Mouse (Mus musculus): ENCODE data around the gene Pax5. TPM values are rescaled to one million over a fixed set of nuclear protein-coding genes. Genes with fewer than 3 reads are reported as not detected.

Pax5 gene
- polyA plus RNA-seq, 1 experiment from 2014 or later = 0.05 TPM

DNA sequence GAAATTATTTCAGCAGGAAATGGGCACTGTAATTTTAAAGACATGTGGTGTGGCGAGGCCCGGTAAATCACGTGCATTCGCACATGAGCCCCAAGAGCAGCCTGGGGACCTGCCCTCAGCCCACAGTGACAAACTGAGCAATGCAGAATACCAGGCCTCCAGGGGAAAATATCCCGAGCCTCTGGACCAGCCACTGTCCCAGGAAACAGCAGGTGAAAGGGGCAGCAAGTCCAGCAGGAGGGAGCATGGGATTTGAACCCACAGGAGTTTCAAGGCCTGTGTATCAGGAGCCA, 86.9 kb downstream of the Pax5 start:
- Histone ChIP-seq H3K36me3 (ENCODE audit: insufficient read depth, low read length) (no peaks in the 10 kb centered on the region), H3K4me3 (ENCODE audit: low read depth, low read length) (no peak overlapping the region), H3K4me2 (replicated peaks; ENCODE audit: low read depth, low read length) (no peak overlapping the region), H3K9me3 (ENCODE audit: low read length) (no peaks in the 10 kb centered on the region), H3K27ac (ENCODE audit: low read length) (no peak overlapping the region), H3K4me1 (ENCODE audit: insufficient read depth, low read depth, low read length) (no peaks in the 10 kb centered on the region), H3K27me3 (replicated peaks; ENCODE audit: insufficient read depth, low read length) (no peaks in the 10 kb centered on the region), H3K9ac (replicated peaks; ENCODE audit: low read depth) (no peak overlapping the region)
- no peak for DNase-seq (ENCODE audit: low spot score)
- ATAC-seq = no peak
- 84% methylated on average over 5 of the region's 5 CpGs for WGBS
- TF ChIP-seq EP300 (IDR thresholded peaks at IDR 0.05) = no peak
- no peak for TF ChIP-seq CTCF (IDR thresholded peaks at IDR 0.05)

DNA sequence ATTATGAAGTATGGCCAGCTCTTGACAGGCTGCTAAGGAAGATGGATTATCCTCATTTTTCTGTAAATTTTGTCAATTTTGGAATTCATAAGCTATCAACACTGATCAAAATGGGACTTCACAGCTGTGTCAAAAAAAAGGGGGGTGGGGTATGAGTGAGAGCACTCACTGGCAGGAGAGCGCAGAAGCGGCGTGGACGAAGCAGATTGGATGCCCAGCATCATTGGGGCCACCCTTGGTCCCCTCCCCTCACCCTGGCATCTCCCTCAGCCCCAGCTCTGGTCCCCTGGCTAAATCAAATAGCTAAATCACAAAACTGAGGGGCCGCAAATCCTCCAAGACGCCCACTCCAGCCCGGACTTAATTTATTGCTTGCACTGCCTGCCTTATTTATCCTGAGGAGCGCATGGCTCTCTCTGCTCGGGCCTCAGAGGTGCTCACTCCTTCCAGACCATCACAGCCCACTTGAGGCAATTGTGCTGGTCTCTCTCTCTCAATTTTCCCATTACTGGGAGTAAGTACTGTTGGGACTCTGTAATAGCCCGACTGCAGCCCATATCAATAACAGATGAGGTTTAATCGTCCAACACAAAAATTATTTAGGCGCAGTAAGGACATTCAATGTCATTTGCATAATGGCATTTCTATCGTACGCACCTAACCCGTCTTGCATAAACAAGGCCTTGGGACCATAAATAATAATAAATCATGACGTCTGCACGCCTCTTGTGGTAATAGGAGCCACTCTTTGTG, 87.4 kb downstream of the Pax5 start:
- no peak for DNase-seq (ENCODE audit: low spot score)
- H3K4me1 ChIP-seq (ENCODE audit: insufficient read depth, low read depth, low read length) = no peaks in the 10 kb centered on the region

DNA sequence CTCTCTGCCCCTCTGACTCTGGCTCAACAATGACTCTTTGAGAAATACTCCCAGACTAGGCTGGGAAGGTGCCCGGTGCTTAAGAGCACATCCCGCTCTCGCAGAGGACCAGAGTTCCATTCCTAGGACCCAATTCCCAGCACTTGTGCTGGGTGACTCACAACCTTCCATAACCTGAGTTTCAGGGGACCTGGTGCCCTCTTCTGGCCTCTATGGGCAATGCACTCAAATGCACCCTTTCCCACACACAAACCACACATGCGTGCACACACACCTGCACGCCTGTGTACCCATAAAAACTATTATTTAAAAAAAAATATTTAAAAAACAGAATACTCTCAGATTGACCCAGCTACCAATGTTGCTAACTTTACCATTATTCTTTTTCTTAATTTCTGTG, 90.0 kb downstream of the Pax5 start:
- no peaks in the 10 kb centered on the region for H3K4me1 ChIP-seq (ENCODE audit: insufficient read depth, low read depth, low read length)
- no peak overlapping the region for H3K9ac ChIP-seq (replicated peaks; ENCODE audit: low read depth)
- no peak for TF ChIP-seq EP300 (IDR thresholded peaks at IDR 0.05)
- TF ChIP-seq CTCF (IDR thresholded peaks at IDR 0.05) = no peak
- DNase-seq (ENCODE audit: low spot score) (no peak), ATAC-seq (no peak)
- H3K4me3 ChIP-seq (ENCODE audit: low read depth, low read length) = no peak overlapping the region
- H3K9me3 ChIP-seq (ENCODE audit: low read length) = no peaks in the 10 kb centered on the region
- no peaks in the 10 kb centered on the region for H3K27me3 ChIP-seq (replicated peaks; ENCODE audit: insufficient read depth, low read length)
- H3K27ac ChIP-seq (ENCODE audit: low read length) = no peak overlapping the region
- no peaks in the 10 kb centered on the region for H3K36me3 ChIP-seq (ENCODE audit: insufficient read depth, low read length)
- WGBS = 96% methylated on average over 5 of the region's 5 CpGs
- no peak overlapping the region for H3K4me2 ChIP-seq (replicated peaks; ENCODE audit: low read depth, low read length)

More for the DNA sequence above, 87.4 kb downstream of the Pax5 start:
- ATAC-seq = no peak
- Histone ChIP-seq H3K27ac (ENCODE audit: low read length) (no peak overlapping the region), H3K27me3 (replicated peaks; ENCODE audit: insufficient read depth, low read length) (no peaks in the 10 kb centered on the region), H3K9ac (replicated peaks; ENCODE audit: low read depth) (no peak overlapping the region), H3K4me2 (replicated peaks; ENCODE audit: low read depth, low read length) (no peak overlapping the region), H3K36me3 (ENCODE audit: insufficient read depth, low read length) (no peaks in the 10 kb centered on the region), H3K4me3 (ENCODE audit: low read depth, low read length) (no peak overlapping the region), H3K9me3 (ENCODE audit: low read length) (no peaks in the 10 kb centered on the region)
- WGBS = 78% methylated on average over 17 of the region's 17 CpGs
- TF ChIP-seq CTCF (IDR thresholded peaks at IDR 0.05) (no peak), EP300 (IDR thresholded peaks at IDR 0.05) (no peak)

DNA sequence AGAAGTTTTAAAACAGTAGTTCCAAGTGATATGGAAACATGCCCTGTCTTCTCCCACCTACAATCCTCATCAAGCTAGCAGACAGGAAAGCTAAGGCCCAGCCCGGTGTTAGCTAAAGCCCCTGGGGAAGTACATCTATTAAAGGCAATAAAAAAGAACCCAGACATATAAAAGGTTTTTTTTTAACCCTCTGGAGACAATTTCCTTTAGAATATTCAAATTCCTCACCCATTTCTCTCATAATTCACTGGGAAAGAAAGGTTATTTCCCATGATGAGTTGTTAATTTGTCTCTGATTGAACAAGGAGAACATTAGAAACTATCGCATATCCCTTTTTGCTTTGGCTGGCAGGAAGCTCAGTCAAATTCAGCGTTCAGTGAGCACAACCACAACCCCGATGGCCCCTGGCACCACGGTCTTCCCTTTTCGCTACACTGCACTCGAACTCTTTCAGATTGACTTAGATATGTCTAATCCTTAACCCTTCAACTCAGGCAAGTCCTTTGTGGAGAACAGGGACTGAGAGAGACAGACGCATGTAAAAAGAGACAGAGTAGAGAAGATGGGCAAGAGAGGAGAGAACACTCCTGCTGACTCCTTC, 96.1 kb downstream of the Pax5 start:
- no peak overlapping the region for H3K27ac ChIP-seq (ENCODE audit: low read length)

DNA sequence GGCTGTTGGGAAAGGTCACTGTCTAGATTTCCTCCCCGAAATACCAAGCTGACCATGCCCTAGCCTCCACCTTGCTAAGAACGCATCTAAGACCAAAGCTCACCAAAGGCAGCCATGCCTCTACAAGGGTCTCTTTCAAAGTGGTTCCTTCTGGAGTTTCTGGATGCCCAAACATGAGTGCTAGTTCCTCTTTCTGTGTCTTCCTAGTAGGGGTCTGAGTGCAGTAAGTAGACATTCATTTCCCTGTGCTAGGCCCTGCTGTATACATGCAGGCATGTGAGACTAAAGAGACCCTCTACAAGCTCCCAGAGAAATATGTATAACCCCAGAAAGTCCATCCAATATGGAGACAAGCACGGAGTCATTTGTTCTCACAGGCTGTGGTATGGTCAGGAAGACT, 97.9 kb downstream of the Pax5 start:
- H3K27me3 ChIP-seq (replicated peaks; ENCODE audit: insufficient read depth, low read length) = no peaks in the 10 kb centered on the region
- no peak for DNase-seq (ENCODE audit: low spot score)
- no peaks in the 10 kb centered on the region for H3K4me1 ChIP-seq (ENCODE audit: insufficient read depth, low read depth, low read length)
- WGBS = 85% methylated on average over 3 of the region's 3 CpGs
- no peak overlapping the region for H3K27ac ChIP-seq (ENCODE audit: low read length)
- no peak overlapping the region for H3K4me3 ChIP-seq (ENCODE audit: low read depth, low read length)
- H3K9me3 ChIP-seq (ENCODE audit: low read length) = no peaks in the 10 kb centered on the region
- TF ChIP-seq CTCF (IDR thresholded peaks at IDR 0.05) (no peak), EP300 (IDR thresholded peaks at IDR 0.05) (no peak)
- no peak overlapping the region for H3K4me2 ChIP-seq (replicated peaks; ENCODE audit: low read depth, low read length)
- H3K9ac ChIP-seq (replicated peaks; ENCODE audit: low read depth) = no peak overlapping the region
- ATAC-seq = no peak
- no peaks in the 10 kb centered on the region for H3K36me3 ChIP-seq (ENCODE audit: insufficient read depth, low read length)

More for the DNA sequence above, 96.1 kb downstream of the Pax5 start:
- no peak for DNase-seq (ENCODE audit: low spot score)
- Histone ChIP-seq H3K36me3 (ENCODE audit: insufficient read depth, low read length) (no peaks in the 10 kb centered on the region), H3K9me3 (ENCODE audit: low read length) (no peaks in the 10 kb centered on the region), H3K4me1 (ENCODE audit: insufficient read depth, low read depth, low read length) (no peaks in the 10 kb centered on the region), H3K4me3 (ENCODE audit: low read depth, low read length) (no peak overlapping the region), H3K27me3 (replicated peaks; ENCODE audit: insufficient read depth, low read length) (no peaks in the 10 kb centered on the region), H3K9ac (replicated peaks; ENCODE audit: low read depth) (no peak overlapping the region), H3K4me2 (replicated peaks; ENCODE audit: low read depth, low read length) (no peak overlapping the region)
- no peak for TF ChIP-seq EP300 (IDR thresholded peaks at IDR 0.05)
- TF ChIP-seq CTCF (IDR thresholded peaks at IDR 0.05) = no peak
- 84% methylated on average over 8 of the region's 8 CpGs for WGBS
- ATAC-seq = no peak

DNA sequence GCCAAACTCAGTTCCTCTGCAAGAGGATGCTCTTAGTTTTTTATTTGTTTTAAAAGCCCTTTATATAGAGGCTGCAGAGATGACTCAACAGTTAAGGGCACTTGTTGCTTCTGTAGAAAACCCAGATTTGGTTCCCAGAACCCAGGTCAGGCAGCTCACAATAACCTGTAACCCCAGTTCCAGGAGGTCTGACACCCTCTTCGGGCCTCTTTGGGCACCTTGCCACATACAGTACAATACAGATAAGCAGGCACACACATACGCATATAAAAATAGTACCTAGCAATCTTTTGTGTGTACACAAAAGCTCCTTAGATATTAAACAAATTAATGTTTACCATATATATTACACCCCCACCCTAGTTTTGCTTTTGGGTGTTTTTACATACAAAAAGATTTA, 104.8 kb downstream of the Pax5 start:
- Histone ChIP-seq H3K27me3 (replicated peaks; ENCODE audit: insufficient read depth, low read length) (no peaks in the 10 kb centered on the region), H3K4me2 (replicated peaks; ENCODE audit: low read depth, low read length) (no peak overlapping the region), H3K4me1 (ENCODE audit: insufficient read depth, low read depth, low read length) (no peaks in the 10 kb centered on the region), H3K36me3 (ENCODE audit: insufficient read depth, low read length) (no peaks in the 10 kb centered on the region), H3K9me3 (ENCODE audit: low read length) (no peaks in the 10 kb centered on the region), H3K4me3 (ENCODE audit: low read depth, low read length) (no peak overlapping the region), H3K27ac (ENCODE audit: low read length) (no peak overlapping the region), H3K9ac (replicated peaks; ENCODE audit: low read depth) (no peak overlapping the region)
- ATAC-seq (no peak), DNase-seq (ENCODE audit: low spot score) (no peak)
- TF ChIP-seq CTCF (IDR thresholded peaks at IDR 0.05) = no peak
- WGBS = 58% methylated on average over 2 of the region's 2 CpGs
